Mouse (Mus musculus): ENCODE data around the gene Mkln1.
"Not testable (repeated sequence)": the region's sequence is repeated elsewhere in the genome, so short reads cannot be mapped to it uniquely, and the experiment has no call there.

Mkln1 gene

GRCm38 (mm10) chr6:31560138-31560959 is 161.8 kb downstream of the Mkln1 start:
- no peak for DNase-seq

DNA sequence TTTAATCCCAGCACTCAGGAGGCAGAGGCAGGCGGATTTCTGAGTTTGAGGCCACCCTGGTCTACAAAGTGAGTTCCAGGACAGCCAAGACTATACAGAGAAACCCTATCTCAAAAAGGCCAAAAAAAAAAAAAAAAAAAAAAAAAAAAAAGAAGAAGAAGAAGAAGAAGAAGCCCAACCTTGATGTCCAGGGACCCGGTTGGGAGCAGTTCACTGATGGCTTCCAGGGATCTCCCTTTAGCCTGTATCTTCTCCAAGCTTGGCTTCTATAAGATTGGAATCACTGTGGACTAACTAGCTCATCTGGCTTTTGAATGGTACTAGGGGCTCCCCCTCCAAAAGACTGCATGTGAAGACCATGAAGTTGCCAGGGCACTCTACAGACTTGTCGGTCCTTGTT is 163.4 kb downstream of the Mkln1 start:
- not testable (repeated sequence) for DNase-seq

DNA sequence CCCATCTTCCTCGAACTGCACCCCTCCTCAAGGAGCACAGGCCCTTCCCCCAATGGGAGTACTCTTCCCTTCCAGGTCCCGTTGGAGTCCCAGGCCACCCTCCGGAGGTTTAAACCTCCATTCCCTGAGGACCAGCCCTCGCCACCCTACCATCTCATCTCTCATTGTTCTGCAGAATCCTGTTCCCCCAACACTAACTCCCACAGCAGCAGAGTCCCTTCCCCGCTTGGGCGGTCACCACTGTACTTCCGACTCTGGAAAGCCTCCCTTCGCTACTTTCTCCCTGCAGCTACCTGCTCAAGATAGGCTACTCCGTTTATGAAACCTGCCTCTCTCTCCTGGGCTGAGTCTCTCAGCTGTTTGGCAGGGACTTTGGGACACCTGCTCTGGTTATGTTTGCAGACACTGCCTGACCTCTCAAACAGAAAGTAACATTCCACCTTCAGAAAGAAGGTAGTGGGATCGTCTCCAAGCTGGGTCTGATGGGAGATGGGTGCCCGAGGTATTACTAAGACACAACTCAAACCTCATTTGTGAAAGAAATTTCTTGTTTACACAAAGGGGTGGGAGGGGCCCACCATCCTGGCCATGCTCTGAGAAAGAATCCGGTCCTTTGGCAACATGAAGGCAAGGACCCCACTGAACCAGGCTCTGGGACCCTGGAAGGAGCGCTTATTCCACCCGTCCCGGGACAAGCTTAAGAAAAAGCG is 164.0 kb downstream of the Mkln1 start:
- DNase-seq = no peak

DNA sequence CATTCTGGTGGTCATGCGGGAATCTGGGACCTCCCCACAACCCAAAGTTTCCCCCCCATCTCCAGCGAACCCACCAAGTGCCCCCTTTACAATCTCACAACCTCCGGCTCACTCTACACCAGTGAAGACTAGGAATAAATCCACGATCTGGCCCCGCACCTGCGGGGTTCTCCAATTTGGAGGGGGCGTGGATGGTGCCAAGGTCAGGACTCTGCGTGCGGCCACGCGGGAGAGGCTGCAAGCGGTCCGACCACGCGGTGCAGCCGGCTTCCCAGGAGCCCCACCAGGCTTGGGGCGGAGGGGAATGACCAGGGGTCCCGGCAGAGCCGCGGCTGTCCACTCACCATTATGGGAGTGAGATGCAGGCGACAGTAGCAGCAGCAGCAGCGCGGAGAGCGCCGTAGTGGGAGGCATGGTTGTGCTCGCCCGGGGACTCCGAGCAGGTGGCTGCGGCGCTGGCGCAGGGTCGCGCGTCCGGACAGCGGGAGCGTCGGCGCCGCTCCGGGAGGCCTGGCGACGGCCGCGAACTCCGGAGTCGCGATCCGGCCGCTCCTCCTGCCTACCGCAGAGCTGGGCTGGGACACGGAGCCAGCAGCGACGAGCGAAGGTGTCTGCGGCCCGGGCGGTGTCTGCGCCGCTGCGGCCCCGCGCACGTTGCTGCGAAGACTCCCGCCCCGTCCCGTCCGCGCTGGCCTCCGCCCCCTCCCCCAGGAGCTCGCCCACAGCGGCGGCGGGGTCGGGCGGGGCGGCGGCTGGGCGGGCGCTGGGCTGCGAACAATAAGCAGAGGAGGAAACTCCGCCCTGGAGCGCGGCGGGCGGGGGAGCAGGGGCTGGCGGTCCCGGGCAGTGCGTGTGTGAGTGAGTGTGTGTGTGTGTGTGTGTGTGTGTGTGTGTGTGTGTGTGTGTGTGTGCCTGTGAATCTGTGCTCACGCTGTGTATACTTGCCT is 165.0 kb downstream of the Mkln1 start, which contains the start of gene Podxl:
Podxl (minus strand) TSS at position 747 of the 947 bp plus-strand sequence.
- DNase-seq = peak; percentile 90

- DNase-seq = no peak
These were observed 165.6 kb downstream of the Mkln1 start for GRCm38 (mm10) chr6:31564182-31564531.

DNA sequence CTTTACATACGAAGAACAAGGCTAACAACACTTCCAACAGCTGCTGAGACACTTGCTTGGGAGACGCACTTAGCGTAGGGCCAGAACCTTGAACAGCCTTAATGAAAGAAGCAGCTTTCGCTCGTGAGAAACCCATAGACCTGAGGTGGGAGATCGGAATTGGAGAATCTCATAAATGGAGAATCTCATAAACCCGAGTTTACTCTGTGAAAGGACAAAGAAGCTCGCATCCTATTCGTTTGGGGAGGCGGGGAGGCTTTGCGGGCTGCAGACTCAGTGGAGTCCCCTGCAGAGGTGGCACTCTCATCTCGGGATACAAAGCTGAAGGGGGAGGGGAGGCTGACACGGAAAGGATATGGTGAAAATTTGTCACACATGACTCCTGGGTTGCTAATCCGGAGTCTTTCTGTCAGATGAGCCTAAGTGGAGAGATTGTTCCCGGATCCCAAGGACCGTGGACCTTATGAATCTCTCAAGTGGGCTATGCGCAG is 166.4 kb downstream of the Mkln1 start:
- peak; percentile 31 for DNase-seq
